Mouse (Mus musculus) ovary, adult 18-20 months (tissue): ENCODE measurements around the gene Snupn.

Source experiments
- DNase-seq: peaks from one replicate; pipeline ENCODE4 v3.0.0; 2022; ENCODE audit warnings: low spot score, mixed read lengths

The Snupn gene

GRCm38 (mm10) chr9:57012393-57012792, 61.7 kb downstream of the Snupn start:
- no peak for DNase-seq

GRCm38 (mm10) chr9:57012895-57013294, 62.2 kb downstream of the Snupn start:
- DNase-seq: no peak

DNA sequence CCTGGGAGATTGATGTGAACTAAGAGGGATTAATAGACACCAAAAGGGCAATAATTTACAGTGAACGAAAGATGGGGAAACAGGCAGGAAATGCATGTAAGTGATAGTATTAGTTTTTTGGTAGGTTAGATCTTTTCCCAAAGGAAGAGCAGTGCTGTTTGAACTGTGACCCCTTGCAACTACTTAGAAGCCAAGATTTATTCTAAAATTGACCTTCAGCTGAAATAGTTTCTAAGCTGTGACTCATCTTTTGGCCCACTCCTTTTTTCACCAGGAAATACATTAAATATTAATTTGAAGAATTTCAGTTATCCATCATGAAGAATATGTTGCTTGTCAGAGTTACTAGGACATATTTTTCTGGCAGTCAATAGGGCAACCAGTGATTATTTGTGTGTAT, 63.1 kb downstream of the Snupn start:
- no peak for DNase-seq

- DNase-seq: no peak
Observed at GRCm38 (mm10) chr9:57014766-57015165, 64.1 kb downstream of the Snupn start.

- DNase-seq: no peak
Observed at GRCm38 (mm10) chr9:57017631-57018030, 67.0 kb downstream of the Snupn start.

DNA sequence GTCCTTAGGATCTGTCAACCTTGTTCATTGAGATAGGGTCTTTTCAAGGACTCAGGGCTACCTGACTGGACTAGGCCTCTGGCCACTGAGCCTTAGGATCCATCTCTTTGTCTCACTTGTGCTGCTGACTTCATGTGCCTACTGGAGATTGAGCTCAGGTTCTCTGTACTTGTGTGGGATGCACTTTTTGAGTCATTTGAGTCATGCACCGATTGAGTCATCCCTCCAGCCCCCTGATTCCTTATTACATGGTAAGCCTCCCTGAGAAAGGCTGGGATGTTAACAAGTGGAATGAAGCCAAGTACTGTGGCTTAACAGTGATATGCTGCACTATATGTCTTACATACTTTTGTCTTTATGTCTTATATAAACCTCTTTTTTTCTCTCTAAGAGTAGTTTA, 81.1 kb downstream of the Snupn start:
- no peak for DNase-seq
